Mouse (Mus musculus): ENCODE data around the gene Slc44a1. TPM values are rescaled to one million over a fixed set of nuclear protein-coding genes. Genes with fewer than 3 reads are reported as not detected.

Gene Slc44a1
- total RNA-seq, 2 experiments from 2014 or later = 15.8 to 17.7 TPM

DNA sequence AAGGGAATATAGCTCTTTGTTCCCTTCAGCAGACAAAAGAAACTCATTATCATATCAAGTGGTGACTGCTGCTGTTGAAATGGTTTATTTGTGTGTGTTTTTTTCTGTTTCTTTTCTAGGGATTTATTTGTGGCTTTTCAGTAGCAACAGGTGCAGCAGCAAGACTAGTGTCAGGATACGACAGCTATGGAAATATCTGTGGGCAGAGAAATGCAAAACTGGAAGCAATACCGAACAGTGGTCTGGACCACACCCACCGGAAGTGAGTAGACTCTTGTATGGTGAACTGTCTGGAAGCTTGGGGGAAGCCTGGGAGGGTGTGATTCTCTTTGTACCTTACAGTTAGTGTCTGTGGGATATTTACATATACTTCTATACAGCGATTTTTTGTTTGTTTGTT is 51.1 kb downstream of the Slc44a1 start:
- TF ChIP-seq CTCF (IDR thresholded peaks at IDR 0.05) = no peak
- intact Hi-C loops (cut with DNase I) = no loop called here
- H3K4me3 ChIP-seq = no peak overlapping the region
- no peak for DNase-seq
- H3K27ac ChIP-seq = no peak overlapping the region

GRCm38 (mm10) chr4:53495646-53496045 is 55.4 kb downstream of the Slc44a1 start:
- no peak for TF ChIP-seq CTCF (IDR thresholded peaks at IDR 0.05)
- H3K4me3 ChIP-seq = no peak overlapping the region
- DNase-seq = no peak
- intact Hi-C loops (cut with DNase I) = no loop called here
- no peak overlapping the region for H3K27ac ChIP-seq

DNA sequence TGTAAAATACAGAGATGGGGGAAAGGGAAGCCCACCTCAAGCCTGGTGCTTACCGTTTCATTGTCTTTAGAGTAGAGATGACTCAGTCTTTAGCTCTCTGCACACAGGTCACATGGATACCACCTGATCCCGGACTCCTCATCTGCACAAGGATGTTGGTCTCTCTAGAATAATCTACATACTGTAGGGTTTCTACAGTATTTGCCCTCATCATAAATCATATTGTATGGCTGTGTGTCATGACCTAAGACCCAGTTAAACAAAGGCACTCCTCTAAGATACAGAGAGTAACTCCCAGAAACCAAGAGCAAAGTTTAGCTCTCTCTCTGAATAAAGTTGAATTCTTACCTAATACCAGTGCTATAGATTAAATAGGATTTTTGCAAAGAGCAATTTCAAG is 62.6 kb downstream of the Slc44a1 start:
- no peak overlapping the region for H3K4me3 ChIP-seq
- no peak for DNase-seq
- intact Hi-C loops (cut with DNase I) = no loop called here
- H3K27ac ChIP-seq = no peak overlapping the region
- no peak for TF ChIP-seq CTCF (IDR thresholded peaks at IDR 0.05)

DNA sequence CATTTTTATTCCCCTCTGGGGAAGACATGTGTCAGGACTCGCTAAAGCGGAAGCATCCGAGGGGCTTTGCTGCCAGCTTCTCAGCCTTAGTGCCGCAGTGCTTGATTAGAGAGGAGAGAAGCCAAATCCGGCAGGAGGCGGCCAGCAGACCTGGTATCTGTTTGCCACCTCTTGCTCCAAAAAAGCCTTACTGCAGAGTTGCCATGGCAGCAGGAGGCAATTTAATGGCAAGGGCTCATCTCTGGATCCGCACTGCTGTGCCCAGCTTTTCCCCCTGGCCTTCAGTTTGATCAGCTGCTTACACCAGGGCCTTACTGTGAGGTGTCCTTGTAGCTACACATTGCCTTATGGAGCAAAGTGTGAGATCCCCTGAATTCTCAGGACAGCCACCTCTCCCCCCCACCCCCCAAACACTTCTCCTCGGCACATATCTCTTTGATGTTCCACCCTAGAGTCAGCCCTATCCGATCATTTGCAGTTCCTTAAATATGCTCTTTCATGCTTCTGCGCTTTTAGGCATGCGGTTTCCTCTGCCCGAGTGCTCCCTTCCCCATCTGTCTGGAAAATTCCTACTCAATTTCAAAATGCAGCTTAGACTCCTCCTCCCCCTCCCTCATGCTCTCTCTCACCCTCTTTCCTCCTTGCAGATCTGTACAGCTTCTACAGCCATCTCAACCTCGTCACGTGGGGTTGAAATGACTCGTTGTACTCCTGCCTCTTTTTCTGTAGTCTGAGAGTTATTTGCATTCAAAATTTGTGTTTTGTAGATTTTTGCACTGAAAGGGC is 72.1 kb downstream of the Slc44a1 start:
- intact Hi-C loops (cut with DNase I) = no loop called here
- no peak for DNase-seq
- H3K4me3 ChIP-seq = 0 out of 2 replicates have a peak overlapping the region, but pooled peaks have one; percentile 11
- H3K27ac ChIP-seq = peak overlapping the region; percentile 38; the same call in 1 of the 2 replicates
- TF ChIP-seq CTCF (IDR thresholded peaks at IDR 0.05) = no peak

- intact Hi-C loops (cut with DNase I) = no loop called here
- no peak for DNase-seq
- no peak for TF ChIP-seq CTCF (IDR thresholded peaks at IDR 0.05)
- Histone ChIP-seq H3K4me3 (no peak overlapping the region), H3K27ac (0 out of 2 replicates have a peak overlapping the region, but pooled peaks have one; percentile 38)
These were observed 73.3 kb downstream of the Slc44a1 start for GRCm38 (mm10) chr4:53513276-53514081.

DNA sequence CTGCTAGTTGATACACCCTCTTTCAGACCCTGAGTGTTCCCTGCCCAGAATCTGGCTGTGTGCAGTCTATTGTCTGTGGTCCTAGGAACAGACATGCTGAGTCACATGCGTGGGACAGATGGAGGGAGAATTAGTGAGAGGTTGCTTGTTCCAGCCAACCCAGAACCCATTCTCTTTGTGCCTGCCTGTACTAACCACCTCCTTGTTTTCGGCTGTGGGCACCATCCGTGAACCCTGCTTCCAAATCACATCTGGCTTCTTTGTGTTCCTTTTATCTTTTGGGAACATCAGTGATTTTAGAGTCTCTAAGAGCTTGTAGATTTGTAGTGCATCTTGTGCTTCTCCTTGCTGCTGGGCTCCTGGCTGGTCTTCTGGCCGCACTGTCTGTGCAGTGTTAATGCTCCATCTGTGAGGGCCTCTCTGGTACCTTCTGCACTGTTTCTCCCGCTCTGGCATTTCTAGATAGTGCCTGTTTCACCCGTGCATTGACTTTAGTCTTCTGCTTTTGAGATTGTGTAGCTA is 75.9 kb downstream of the Slc44a1 start:
- H3K27ac ChIP-seq = peak overlapping the region; percentile 4; the same call in 1 of the 2 replicates
- DNase-seq = no peak
- intact Hi-C loops (cut with DNase I) = no loop called here
- no peak for TF ChIP-seq CTCF (IDR thresholded peaks at IDR 0.05)
- H3K4me3 ChIP-seq = no peak overlapping the region

- intact Hi-C loops (cut with DNase I) = no loop called here
- no peak for TF ChIP-seq CTCF (IDR thresholded peaks at IDR 0.05)
These were observed 79.2 kb downstream of the Slc44a1 start for GRCm38 (mm10) chr4:53519429-53519828.

DNA sequence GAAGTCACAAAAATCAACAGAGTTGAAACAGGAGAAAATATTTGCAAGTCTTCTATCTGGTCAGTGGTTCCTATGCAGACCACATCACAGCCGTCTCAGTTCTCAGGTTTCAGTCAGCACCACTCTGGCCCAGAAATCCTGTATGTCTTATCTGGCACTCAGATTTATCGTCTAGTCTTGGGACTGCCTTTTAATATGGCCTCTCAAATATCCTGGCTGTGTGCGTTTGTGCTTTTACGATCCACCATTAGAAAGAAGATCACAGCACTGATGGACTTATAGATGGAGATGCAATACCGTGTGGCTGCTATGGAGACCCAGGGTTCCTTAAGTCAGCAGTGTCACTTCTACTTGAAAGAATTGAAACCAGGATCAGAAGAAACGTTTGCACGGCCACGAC is 80.8 kb downstream of the Slc44a1 start:
- TF ChIP-seq CTCF (IDR thresholded peaks at IDR 0.05) = no peak
- no peak overlapping the region for H3K4me3 ChIP-seq
- no peak for DNase-seq
- H3K27ac ChIP-seq = no peak overlapping the region
- intact Hi-C loops (cut with DNase I) = no loop called here

More at GRCm38 (mm10) chr4:53519429-53519828, 79.2 kb downstream of the Slc44a1 start:
- no peak for DNase-seq
- Histone ChIP-seq H3K4me3 (no peak overlapping the region), H3K27ac (no peak overlapping the region)

GRCm38 (mm10) chr4:53522655-53523054 is 82.4 kb downstream of the Slc44a1 start:
- no peak for TF ChIP-seq CTCF (IDR thresholded peaks at IDR 0.05)
- intact Hi-C loops (cut with DNase I) = no loop called here
- DNase-seq = no peak
- Histone ChIP-seq H3K27ac (no peak overlapping the region), H3K4me3 (no peak overlapping the region)

- no peak for DNase-seq
- intact Hi-C loops (cut with DNase I) = no loop called here
- Histone ChIP-seq H3K27ac (no peak overlapping the region), H3K4me3 (no peak overlapping the region)
- TF ChIP-seq CTCF (IDR thresholded peaks at IDR 0.05) = no peak
These were observed 85.3 kb downstream of the Slc44a1 start for GRCm38 (mm10) chr4:53525503-53525902.

GRCm38 (mm10) chr4:53525994-53526393 is 85.8 kb downstream of the Slc44a1 start:
- H3K27ac ChIP-seq = no peak overlapping the region
- no peak for TF ChIP-seq CTCF (IDR thresholded peaks at IDR 0.05)
- H3K4me3 ChIP-seq = no peak overlapping the region
- intact Hi-C loops (cut with DNase I) = no loop called here
- DNase-seq = no peak

- TF ChIP-seq CTCF (IDR thresholded peaks at IDR 0.05) = no peak
- H3K27ac ChIP-seq = no peak overlapping the region
These were observed 86.2 kb downstream of the Slc44a1 start for GRCm38 (mm10) chr4:53526446-53526845.

GRCm38 (mm10) chr4:53535795-53536194 is 95.6 kb downstream of the Slc44a1 start:
- DNase-seq = no peak
- intact Hi-C loops (cut with DNase I) = no loop called here
- H3K4me3 ChIP-seq = no peak overlapping the region
- H3K27ac ChIP-seq = no peak overlapping the region
- no peak for TF ChIP-seq CTCF (IDR thresholded peaks at IDR 0.05)

More at GRCm38 (mm10) chr4:53526446-53526845, 86.2 kb downstream of the Slc44a1 start:
- no peak overlapping the region for H3K4me3 ChIP-seq
- DNase-seq = no peak
- intact Hi-C loops (cut with DNase I) = no loop called here
